Mouse (Mus musculus) midbrain, postnatal 0 days (tissue): Measurements from ENCODE around the gene Slc26a5. TPM values are rescaled to one million over a fixed set of nuclear protein-coding genes. Genes with fewer than 3 reads are reported as not detected.

Experiments used
- ATAC-seq: fragments of 200-750 bp; cut with Nextera tagmentation; 2 replicates; pipeline ENCODE4 v1.8.0; 2017; ENCODE audit warnings: moderate number of reproducible peaks, mild to moderate bottlenecking, moderate TSS enrichment, moderate library complexity; ENCODE audit not compliant: low FRiP score
- DNase-seq: peaks from one replicate; pipeline ENCODE4 v3.0.0-alpha.2; 2015; ENCODE audit warnings: low spot score
- H3K27ac ChIP-seq: fragments of 300-500 bp; sonication (generic); 2 replicates; pipeline ENCODE4 v1.5.1; 2014; ENCODE audit warnings: low read depth, mild to moderate bottlenecking, low read length, mixed read lengths
- H3K27me3 ChIP-seq: fragments of 300-500 bp; sonication (generic); 2 replicates; pipeline ENCODE4 v1.6.1; 2014; ENCODE audit warnings: low read length, control low read depth, mixed read lengths; ENCODE audit not compliant: insufficient read depth
- H3K36me3 ChIP-seq: fragments of 300-500 bp; sonication (generic); 2 replicates; pipeline ENCODE4 v1.6.1; 2014; ENCODE audit warnings: low read length, control low read depth, mixed read lengths; ENCODE audit not compliant: insufficient read depth
- H3K4me1 ChIP-seq: fragments of 300-500 bp; sonication (generic); 2 replicates; pipeline ENCODE4 v1.6.1; 2014; ENCODE audit warnings: mild to moderate bottlenecking, control low read depth, antibody characterized with exemption, low read length, mixed read lengths; ENCODE audit not compliant: insufficient read depth
- H3K4me2 ChIP-seq: fragments of 300-500 bp; sonication (generic); 2 replicates; pipeline ENCODE4 v1.6.1; 2014; ENCODE audit warnings: low read depth, mild to moderate bottlenecking, low read length, mixed read lengths; ENCODE audit not compliant: poor library complexity, severe bottlenecking
- H3K4me3 ChIP-seq: fragments of 300-500 bp; sonication (generic); 2 replicates; pipeline ENCODE4 v1.5.1; 2014; ENCODE audit warnings: low read depth, mild to moderate bottlenecking, low read length, moderate library complexity
- H3K9ac ChIP-seq: fragments of 300-500 bp; sonication (generic); replicated peaks from 2 replicates; pipeline ENCODE4 v1.6.1; 2014; ENCODE audit warnings: mild to moderate bottlenecking, low read length, moderate library complexity, mixed read lengths; ENCODE audit not compliant: poor library complexity, severe bottlenecking
- H3K9me3 ChIP-seq: fragments of 300-500 bp; sonication (generic); 2 replicates; pipeline ENCODE4 v1.6.1; 2016; ENCODE audit warnings: low read length, control low read depth
- CTCF ChIP-seq: IDR thresholded peaks from 2 replicates; pipeline ENCODE4 v1.5.1; 2016; ENCODE audit warnings: antibody characterized with exemption, mild to moderate bottlenecking
- WGBS: fragments of 180-500 bp; shearing (Covaris S2); extraction: QIAGEN DNeasy Blood & Tissue Kit; methylation state at CpG from one replicate; pipeline ENCODE4 v1.1.7; 2014; 5-methylcytosine and 5-hydroxymethylcytosine counted together
- polyA plus RNA-seq: library from polyadenylated mRNA; unstranded; fragments of >200 nt; fragmentation: Nextera tagmentation; extraction: Ambion mirVana; gene quantifications from 2 replicates; pipeline ENCODE4 v1.2.1, GENCODE M21; 2015
- total RNA-seq: library from RNA; depleted of rRNA; stranded (reverse); fragments of >200 nt; gene quantifications from 2 replicates; pipeline ENCODE4 v1.2.3, GENCODE M21; 2014; rRNA removed

Gene Slc26a5
- total and polyA plus RNA-seq, 2 experiments from 2014 or later: 0.42 to 0.60 TPM

GRCm38 (mm10) chr5:21769841-21770240 is 95.6 kb downstream of the Slc26a5 start:
- WGBS: 95% methylated on average over 6 of the region's 6 CpGs
- no peak overlapping the region for H3K9ac ChIP-seq
- H3K4me1 ChIP-seq: no peaks in the 10 kb centered on the region
- H3K4me3 ChIP-seq: no peak overlapping the region
- peaks cover 53% of the 10 kb centered on the region for H3K36me3 ChIP-seq
- TF ChIP-seq CTCF: no peak
- DNase-seq (no peak), ATAC-seq (no peak)
- H3K9me3 ChIP-seq: no peaks in the 10 kb centered on the region
- H3K27ac ChIP-seq: no peak overlapping the region
- H3K4me2 ChIP-seq: no peak overlapping the region
- no peaks in the 10 kb centered on the region for H3K27me3 ChIP-seq

- no peaks in the 10 kb centered on the region for H3K4me1 ChIP-seq
- no peak overlapping the region for H3K4me2 ChIP-seq
- H3K27me3 ChIP-seq: no peaks in the 10 kb centered on the region
- no peak overlapping the region for H3K4me3 ChIP-seq
- ATAC-seq: no peak
- TF ChIP-seq CTCF: no peak
- H3K27ac ChIP-seq: no peak overlapping the region
- no peaks in the 10 kb centered on the region for H3K9me3 ChIP-seq
- WGBS: 92% methylated on average over 4 of the region's 4 CpGs
- H3K9ac ChIP-seq: no peak overlapping the region
- DNase-seq: no peak
- H3K36me3 ChIP-seq: peaks cover 55% of the 10 kb centered on the region
Measured at GRCm38 (mm10) chr5:21768506-21768905, 96.9 kb downstream of the Slc26a5 start.

Other genes starting within 250 kb of the Slc26a5 start
- 0.60 TPM in 1 of 2 replicates, not detected in the other for gene Fbxl13, start 220.0 kb downstream of the Slc26a5 start, total RNA-seq
- 0.22 and 0.25 TPM in 2 replicates for gene Fbxl13, start 220.0 kb downstream of the Slc26a5 start, polyA plus RNA-seq
- 71.4 and 86.4 TPM in 2 replicates for gene Armc10, start 219.8 kb downstream of the Slc26a5 start, total RNA-seq
- 38.2 and 39.1 TPM in 2 replicates for gene Armc10, start 219.8 kb downstream of the Slc26a5 start, polyA plus RNA-seq
- 4.1 and 6.0 TPM in 2 replicates for gene Napepld, start 164.2 kb downstream of the Slc26a5 start, total RNA-seq
- gene Napepld, start 164.2 kb downstream of the Slc26a5 start, polyA plus RNA-seq: 1.4 and 1.6 TPM in 2 replicates
- 64.7 and 86.4 TPM in 2 replicates for gene Pmpcb, start 128.5 kb downstream of the Slc26a5 start, total RNA-seq
- 64.0 and 68.6 TPM in 2 replicates for gene Pmpcb, start 128.5 kb downstream of the Slc26a5 start, polyA plus RNA-seq
- 21.3 and 29.0 TPM in 2 replicates for gene Dnajc2, start 80.4 kb downstream of the Slc26a5 start, total RNA-seq
- gene Dnajc2, start 80.4 kb downstream of the Slc26a5 start, polyA plus RNA-seq: 68.0 and 71.8 TPM in 2 replicates
- 35.8 and 46.4 TPM in 2 replicates for gene Psmc2, start 80.3 kb downstream of the Slc26a5 start, total RNA-seq
- 188 and 191 TPM in 2 replicates for gene Psmc2, start 80.3 kb downstream of the Slc26a5 start, polyA plus RNA-seq